Mouse (Mus musculus) embryonic fibroblast, embryonic 13.5 days (primary cell): ENCODE measurements at regions not wholly inside any gene's neighbourhood (a gene's known extent, or its start where the extent isn't known, plus 50 kb on each side); places are given as distances from the start of the nearest gene placed in this dataset.

Experiments
- H3K27ac ChIP-seq: 2 replicates; pipeline ENCODE4 v1.5.1; 2012; ENCODE audit warnings: low read length, control low read depth, inconsistent platforms; ENCODE audit not compliant: insufficient read depth
- H3K4me1 ChIP-seq: 2 replicates; pipeline ENCODE4 v1.6.1; 2011; ENCODE audit warnings: low read length; ENCODE audit not compliant: control insufficient read depth, insufficient read depth
- H3K4me3 ChIP-seq: 2 replicates; pipeline ENCODE4 v1.5.1; 2011; ENCODE audit warnings: mild to moderate bottlenecking, control low read depth, low read length; ENCODE audit not compliant: insufficient read depth
- CTCF ChIP-seq: IDR thresholded peaks from 2 replicates; pipeline ENCODE4 v1.5.1; 2011; ENCODE audit warnings: mild to moderate bottlenecking, control low read depth, low read length, moderate library complexity, borderline replicate concordance; ENCODE audit not compliant: insufficient read depth
- POLR2A ChIP-seq: IDR thresholded peaks from 2 replicates; pipeline ENCODE4 v1.6.1; 2011; ENCODE audit warnings: low read depth, mild to moderate bottlenecking, control low read depth, low read length, moderate library complexity

- Histone ChIP-seq H3K27ac (no peak overlapping the region), H3K4me3 (no peak overlapping the region), H3K4me1 (no peaks in the 10 kb centered on the region)
- TF ChIP-seq POLR2A (no peak), CTCF (no peak)
Measured at GRCm38 (mm10) chr9:50031318-50031717, 232.6 kb upstream of the Ncam1 start.

- TF ChIP-seq POLR2A: no peak
- no peak for TF ChIP-seq CTCF
- H3K4me3 ChIP-seq: no peak overlapping the region
- no peaks in the 10 kb centered on the region for H3K4me1 ChIP-seq
- H3K27ac ChIP-seq: no peak overlapping the region
Measured at GRCm38 (mm10) chr9:50029030-50029429, 230.3 kb upstream of the Ncam1 start.

GRCm38 (mm10) chr9:50028573-50028972, 229.8 kb upstream of the Ncam1 start:
- H3K4me1 ChIP-seq: no peaks in the 10 kb centered on the region
- TF ChIP-seq POLR2A: no peak
- TF ChIP-seq CTCF: no peak
- H3K27ac ChIP-seq: no peak overlapping the region
- H3K4me3 ChIP-seq: no peak overlapping the region

GRCm38 (mm10) chr9:50024820-50025219, 226.1 kb upstream of the Ncam1 start:
- H3K27ac ChIP-seq: no peak overlapping the region
- H3K4me3 ChIP-seq: no peak overlapping the region
- no peak for TF ChIP-seq POLR2A
- no peak for TF ChIP-seq CTCF
- H3K4me1 ChIP-seq: no peaks in the 10 kb centered on the region

GRCm38 (mm10) chr9:50013602-50014001, 214.9 kb upstream of the Ncam1 start:
- Histone ChIP-seq H3K27ac (no peak overlapping the region), H3K4me1 (no peaks in the 10 kb centered on the region), H3K4me3 (no peak overlapping the region)
- no peak for TF ChIP-seq POLR2A
- no peak for TF ChIP-seq CTCF

- Histone ChIP-seq H3K4me3 (no peak overlapping the region), H3K4me1 (peaks cover 14% of the 10 kb centered on the region; the same call in 1 of the 2 replicates), H3K27ac (peak overlapping the region; percentile 87)
- no peak for TF ChIP-seq CTCF
- no peak for TF ChIP-seq POLR2A
Measured at GRCm38 (mm10) chr9:50005757-50006576, 207.2 kb upstream of the Ncam1 start.

- Histone ChIP-seq H3K27ac (no peak overlapping the region), H3K4me1 (peaks cover 15% of the 10 kb centered on the region; the same call in 1 of the 2 replicates), H3K4me3 (no peak overlapping the region)
- no peak for TF ChIP-seq CTCF
- no peak for TF ChIP-seq POLR2A
Measured at GRCm38 (mm10) chr9:50002695-50003094, 204.0 kb upstream of the Ncam1 start.

- Histone ChIP-seq H3K27ac (0 out of 2 replicates have a peak overlapping the region, but pooled peaks have one; percentile 21), H3K4me3 (no peak overlapping the region), H3K4me1 (peaks cover 9% of the 10 kb centered on the region; the same call in 1 of the 2 replicates)
- TF ChIP-seq POLR2A (no peak), CTCF (no peak)
Measured at GRCm38 (mm10) chr9:50000497-50001404, 202.0 kb upstream of the Ncam1 start.

GRCm38 (mm10) chr9:49999970-50000369, 201.2 kb upstream of the Ncam1 start:
- Histone ChIP-seq H3K27ac (peak overlapping the region; percentile 21; the same call in 1 of the 2 replicates), H3K4me3 (no peak overlapping the region), H3K4me1 (peaks cover 9% of the 10 kb centered on the region; the same call in 1 of the 2 replicates)
- TF ChIP-seq CTCF: no peak
- TF ChIP-seq POLR2A: no peak
